ENCODE assay signal across 15 mouse cellular contexts in the genomic region with DNA sequence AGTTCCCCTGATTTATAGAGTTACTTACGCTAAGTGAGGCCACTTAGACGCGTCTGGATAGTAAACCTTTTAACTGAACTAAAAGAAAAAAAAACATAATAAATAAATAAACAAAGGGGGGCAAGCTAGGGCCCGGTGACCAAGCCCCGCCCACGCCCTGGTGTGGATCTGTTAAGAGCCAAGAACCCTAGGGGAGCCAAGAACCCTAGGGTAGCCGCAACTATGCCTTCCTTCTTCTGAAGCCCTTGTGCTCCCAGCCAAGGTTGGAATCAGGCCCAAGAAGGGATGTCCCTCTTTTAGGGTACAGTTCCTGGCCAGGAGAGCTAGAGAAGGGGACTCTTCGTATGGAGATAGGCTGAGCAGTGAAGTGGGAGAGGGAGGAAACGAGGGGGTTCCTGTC.
DNase-seq lines count a peak whose midpoint lies in the region; ATAC-seq and TF ChIP-seq lines count a peak whose summit lies in the region.
"Had no signal": no experiment of that assay in that cellular context is flagged by ENCODE, and none has a peak within 500 bp of the region (broad histone marks: within the 10 kb centered on the region; RNA-seq: fewer than 3 reads in every experiment).

No protein-coding gene starts in this region.

- H3K4me2 ChIP-seq in heart, embryonic 15.5 days = no peak overlapping the region
- H3K4me2 ChIP-seq in lung, embryonic 15.5 days = no peak overlapping the region
- no peak overlapping the region for H3K4me2 ChIP-seq in lung, postnatal 0 days (replicated peaks; ENCODE audit: low read depth, low read length)
- H3K4me2 ChIP-seq in stomach, postnatal 0 days (replicated peaks; ENCODE audit: low read depth) = no peak overlapping the region

- H3K36me3 ChIP-seq in heart, embryonic 15.5 days = no peaks in the 10 kb centered on the region
- H3K36me3 ChIP-seq in lung, embryonic 15.5 days = no peaks in the 10 kb centered on the region
- no peaks in the 10 kb centered on the region for H3K36me3 ChIP-seq in lung, postnatal 0 days (ENCODE audit: insufficient read depth, low read length)
- no peaks in the 10 kb centered on the region for H3K36me3 ChIP-seq in stomach, postnatal 0 days (ENCODE audit: control insufficient read depth, insufficient read depth, low read length)
- H3K36me3 ChIP-seq: limb, embryonic 13.5 days had no signal

- no peak overlapping the region for H3K9ac ChIP-seq in heart, embryonic 15.5 days
- no peak overlapping the region for H3K9ac ChIP-seq in lung, embryonic 15.5 days
- H3K9ac ChIP-seq in lung, postnatal 0 days (replicated peaks; ENCODE audit: low read depth) = no peak overlapping the region
- H3K9ac ChIP-seq in stomach, postnatal 0 days (ENCODE audit: low read length) = no peak overlapping the region
- H3K9ac ChIP-seq: limb, embryonic 13.5 days had no signal

- no peaks in the 10 kb centered on the region for H3K9me3 ChIP-seq in heart, embryonic 15.5 days (replicated peaks)
- H3K9me3 ChIP-seq in lung, embryonic 15.5 days = no peaks in the 10 kb centered on the region
- no peaks in the 10 kb centered on the region for H3K9me3 ChIP-seq in lung, postnatal 0 days (ENCODE audit: low read length)
- H3K9me3 ChIP-seq in stomach, postnatal 0 days (ENCODE audit: control insufficient read depth, low read length) = no peaks in the 10 kb centered on the region
- H3K9me3 ChIP-seq: limb, embryonic 13.5 days had no signal

- TF ChIP-seq EP300 in lung, postnatal 0 days (IDR thresholded peaks at IDR 0.05) = no peak
- TF ChIP-seq EP300 in stomach, postnatal 0 days (optimal IDR thresholded peaks at IDR 0.05) = no peak

- H3K4me1 ChIP-seq in heart, embryonic 15.5 days (replicated peaks) = peaks cover 88% of the 10 kb centered on the region
- H3K4me1 ChIP-seq in lung, embryonic 15.5 days = peaks cover 76% of the 10 kb centered on the region
- H3K4me1 ChIP-seq in lung, postnatal 0 days (ENCODE audit: insufficient read depth, low read depth, low read length) = peaks cover 4% of the 10 kb centered on the region; the same call in 1 of the 2 replicates
- peaks cover 12% of the 10 kb centered on the region for H3K4me1 ChIP-seq in stomach, postnatal 0 days (replicated peaks; ENCODE audit: control insufficient read depth, insufficient read depth)

- no peak for TF ChIP-seq CTCF in lung, postnatal 0 days (IDR thresholded peaks at IDR 0.05)
- TF ChIP-seq CTCF in stomach, postnatal 0 days (IDR thresholded peaks at IDR 0.05; ENCODE audit: low read depth) = no peak

- ATAC-seq in heart, embryonic 15.5 days (replicated peaks; ENCODE audit: insufficient number of reproducible peaks, insufficient read depth, low FRiP score, low read depth) = no peak
- ATAC-seq in lung, embryonic 15.5 days (ENCODE audit: borderline replicate concordance, extremely low read depth, low FRiP score, low TSS enrichment) = no peak
- ATAC-seq in lung, postnatal 0 days = no peak
- ATAC-seq in stomach, postnatal 0 days (ENCODE audit: low FRiP score, low TSS enrichment) = no peak
- ATAC-seq: midbrain, embryonic 16.5 days had no signal

- WGBS in heart, embryonic 15.5 days = 63% methylated on average over 9 of the region's 9 CpGs
- 48% methylated on average over 9 of the region's 9 CpGs for WGBS in lung, embryonic 15.5 days
- 46% methylated on average over 9 of the region's 9 CpGs for WGBS in lung, postnatal 0 days
- WGBS in stomach, postnatal 0 days = 53% methylated on average over 9 of the region's 9 CpGs

- no peak overlapping the region for H3K4me3 ChIP-seq in heart, embryonic 15.5 days
- no peak overlapping the region for H3K4me3 ChIP-seq in lung, embryonic 15.5 days
- no peak overlapping the region for H3K4me3 ChIP-seq in lung, postnatal 0 days (ENCODE audit: low read depth, low read length)
- no peak overlapping the region for H3K4me3 ChIP-seq in stomach, postnatal 0 days (ENCODE audit: low read depth, low read length)
- H3K4me3 ChIP-seq: erythroblast, embryonic 14.5 days; limb, embryonic 13.5 days had no signal

- no peak for DNase-seq in heart, adult 8-10 months (ENCODE audit: low spot score)
- no peak for DNase-seq in lung, postnatal 25 days (ENCODE audit: low spot score)
- DNase-seq in lung, postnatal 0 days (ENCODE audit: low spot score) = no peak
- DNase-seq in stomach, postnatal 0 days (ENCODE audit: low spot score) = no peak
- DNase-seq in ovary, adult 18-20 months (ENCODE audit: low spot score) = no peak
- DNase-seq: cerebellum, adult 9-10 months; layer of hippocampus, adult 9-11 months; right cerebral cortex, postnatal 25 days; thymus, postnatal 25 days had no signal

- peak overlapping the region; percentile 22; the same call in 1 of the 2 replicates for H3K27ac ChIP-seq in heart, embryonic 15.5 days
- peak overlapping the region; percentile 78 for H3K27ac ChIP-seq in lung, embryonic 15.5 days
- H3K27ac ChIP-seq in lung, postnatal 0 days (ENCODE audit: low read length) = peak overlapping the region; percentile 71
- peak overlapping the region; percentile 45 for H3K27ac ChIP-seq in stomach, postnatal 0 days (replicated peaks)
- H3K27ac ChIP-seq: limb, embryonic 13.5 days; macrophage had no signal

- H3K27me3 ChIP-seq in heart, embryonic 15.5 days = 0 out of 2 replicates have a peak, but pooled peaks cover 12% of the 10 kb centered on the region
- H3K27me3 ChIP-seq in lung, embryonic 15.5 days = peaks cover 19% of the 10 kb centered on the region
- no peaks in the 10 kb centered on the region for H3K27me3 ChIP-seq in lung, postnatal 0 days (replicated peaks; ENCODE audit: insufficient read depth, low read length)
- no peaks in the 10 kb centered on the region for H3K27me3 ChIP-seq in stomach, postnatal 0 days (ENCODE audit: control insufficient read depth, insufficient read depth, low read length)

Comparison
In these comparisons a context has a peak if more than half of its experiments do, and no peak if none do; other contexts are left out.
1. H3K27ac ChIP-seq: peak in every context shown above with its lines; median percentile 78 in lung, embryonic 15.5 days; 71 in lung, postnatal 0 days; 45 in stomach, postnatal 0 days; 22 in heart, embryonic 15.5 days.